Mouse (Mus musculus): Measurements from ENCODE around the gene Gm12800.
A peak's percentile ranks its signal among the peaks of the same experiment; 100 is the strongest.
"Not testable (repeated sequence)": the region's sequence is repeated elsewhere in the genome, so short reads cannot be mapped to it uniquely, and the experiment has no call there.

Gm12800 gene

GRCm38 (mm10) chr4:101908821-101909220 is at the start of gene Gm12800:
TSS of gene Gm12800 (plus strand) at chr4:101909121.
- not testable (repeated sequence) for DNase-seq (ENCODE audit: low spot score)

- peak; percentile 48 for DNase-seq (ENCODE audit: low spot score)
Measured at GRCm38 (mm10) chr4:101860873-101861272, 48.0 kb upstream of the Gm12800 start.

- DNase-seq (ENCODE audit: low spot score): no peak
Measured at GRCm38 (mm10) chr4:101862289-101862688, 46.6 kb upstream of the Gm12800 start.

- not testable (repeated sequence) for DNase-seq (ENCODE audit: low spot score)
Measured at GRCm38 (mm10) chr4:101872031-101872430, 36.9 kb upstream of the Gm12800 start.

GRCm38 (mm10) chr4:101875687-101876086 is 33.2 kb upstream of the Gm12800 start:
- not testable (repeated sequence) for DNase-seq (ENCODE audit: low spot score)

- no peak for DNase-seq (ENCODE audit: low spot score)
Measured at GRCm38 (mm10) chr4:101883641-101884040, 25.3 kb upstream of the Gm12800 start.

GRCm38 (mm10) chr4:101889377-101889776 is 19.5 kb upstream of the Gm12800 start:
- no peak for DNase-seq (ENCODE audit: low spot score)

- DNase-seq (ENCODE audit: low spot score): no peak
Measured at GRCm38 (mm10) chr4:101893656-101894420, 15.1 kb upstream of the Gm12800 start, which contains the start of gene C130073F10Rik. TSS of gene C130073F10Rik (minus strand) at chr4:101893789.

- DNase-seq (ENCODE audit: low spot score): not testable (repeated sequence)
Measured at GRCm38 (mm10) chr4:101940107-101940506, 31.2 kb downstream of the Gm12800 start, which contains the start of gene Gm12794. TSS of gene Gm12794 (plus strand) at chr4:101940407.
